ENCODE assay signal across 11 mouse cellular contexts in the genomic region with DNA sequence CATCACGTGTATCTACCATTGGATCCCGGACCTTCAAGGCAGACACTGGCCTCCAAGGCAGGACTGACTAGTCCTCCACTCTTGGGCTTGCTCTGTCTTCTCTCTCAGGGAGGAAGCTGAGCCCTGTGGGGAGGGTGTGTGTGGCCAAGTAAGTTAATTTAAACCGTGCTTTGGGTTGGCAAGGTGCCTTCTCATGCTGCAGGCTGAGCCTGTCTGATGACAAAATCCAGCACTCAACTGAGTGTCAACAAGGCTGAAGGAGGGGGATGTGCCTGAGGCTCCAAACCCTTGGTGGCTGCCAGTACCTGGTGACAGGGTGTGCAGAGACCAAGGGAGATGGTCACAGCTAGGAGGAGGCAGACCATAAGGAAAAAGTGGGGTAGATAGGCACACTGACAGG. TPM values are rescaled to one million over a fixed set of nuclear protein-coding genes. Genes with fewer than 3 reads are reported as not detected.
A peak's percentile ranks its signal among the peaks of the same experiment; 100 is the strongest.
DNase-seq lines count a peak whose midpoint lies in the region; ATAC-seq and TF ChIP-seq lines count a peak whose summit lies in the region.
"Had no signal": no experiment of that assay in that cellular context is flagged by ENCODE, and none has a peak within 500 bp of the region (broad histone marks: within the 10 kb centered on the region; RNA-seq: fewer than 3 reads in every experiment).

No protein-coding gene starts in this region.

- H3K4me1 ChIP-seq in lung, adult 2 months (ENCODE audit: control insufficient read depth, insufficient read depth, low read length) = no peaks in the 10 kb centered on the region
- H3K4me1 ChIP-seq in heart, postnatal 0 days (ENCODE audit: control insufficient read depth, insufficient read depth) = peaks cover 19% of the 10 kb centered on the region; the same call in 1 of the 2 replicates

- 49% methylated on average over 3 of the region's 3 CpGs for WGBS in lung, adult 2 months
- WGBS in heart, postnatal 0 days = 39% methylated on average over 3 of the region's 3 CpGs

- no peak overlapping the region for H3K4me3 ChIP-seq in lung, adult 2 months (replicated peaks; ENCODE audit: extremely low read depth, low read depth, low read length)
- H3K4me3 ChIP-seq in heart, postnatal 0 days (ENCODE audit: low read depth, low read length) = no peak overlapping the region
- H3K4me3 ChIP-seq: embryonic facial prominence, embryonic 15.5 days had no signal

- DNase-seq in frontal cortex, postnatal 25 days (ENCODE audit: low spot score in 2 of 2) = no peak
- peak; percentile 30 to 45 for DNase-seq in lung, adult 18-20 months
- no peak for DNase-seq in lung, adult 2 months
- peak; percentile 75 for DNase-seq in heart, postnatal 0 days (ENCODE audit: low spot score)
- peak; percentile 36 for DNase-seq in lung, postnatal 25 days (ENCODE audit: low spot score)
- DNase-seq in ovary, postnatal 10 days (ENCODE audit: low spot score) = no peak
- DNase-seq in c-Kit-positive CD71-positive TER-119-positive erythroid progenitor cells, embryonic 14.5 days (ENCODE audit: low spot score) = no peak
- DNase-seq: gastrocnemius, postnatal 10 days had no signal

- H3K9ac ChIP-seq in heart, postnatal 0 days (replicated peaks; ENCODE audit: low read depth, low read length) = no peak overlapping the region
- H3K9ac ChIP-seq: embryonic facial prominence, embryonic 15.5 days had no signal

- no peak for TF ChIP-seq CTCF in lung, adult 2 months (IDR thresholded peaks at IDR 0.05; ENCODE audit: insufficient read depth, low read length)
- peak; percentile 34 for TF ChIP-seq CTCF in heart, postnatal 0 days (IDR thresholded peaks at IDR 0.05; ENCODE audit: low read depth)

- peak; percentile 89; the same call in 1 of the 2 replicates for TF ChIP-seq EP300 in heart, postnatal 0 days (IDR thresholded peaks at IDR 0.05; ENCODE audit: low read depth)

- H3K4me2 ChIP-seq in heart, postnatal 0 days (ENCODE audit: low read depth, low read length) = no peak overlapping the region
- H3K4me2 ChIP-seq: embryonic facial prominence, embryonic 15.5 days had no signal

- no peak for TF ChIP-seq POLR2A in lung, adult 2 months (IDR thresholded peaks at IDR 0.05; ENCODE audit: borderline replicate concordance, extremely low read depth, low read depth, low read length)

- no peaks in the 10 kb centered on the region for H3K27me3 ChIP-seq in heart, postnatal 0 days (ENCODE audit: control insufficient read depth, insufficient read depth, low read length)

- no peak overlapping the region for H3K27ac ChIP-seq in heart, postnatal 0 days (ENCODE audit: low read depth)
- H3K27ac ChIP-seq: embryonic facial prominence, embryonic 15.5 days had no signal

- 0 out of 2 replicates have a peak, but pooled peaks have one; percentile 23 for ATAC-seq in frontal cortex, adult (ENCODE audit: low TSS enrichment)
- ATAC-seq in heart, postnatal 0 days (ENCODE audit: insufficient read depth, low read depth) = peak; percentile 87
- ATAC-seq: CD4-positive, CD25-positive, alpha-beta regulatory T cell, adult 4 months had no signal

- no peaks in the 10 kb centered on the region; the same call in 1 of the 2 replicates for H3K36me3 ChIP-seq in heart, postnatal 0 days (replicated peaks; ENCODE audit: control insufficient read depth, insufficient read depth, low read length)
- H3K36me3 ChIP-seq: embryonic facial prominence, embryonic 15.5 days had no signal

- no peaks in the 10 kb centered on the region for H3K9me3 ChIP-seq in heart, postnatal 0 days (replicated peaks; ENCODE audit: control insufficient read depth, low read length)
- H3K9me3 ChIP-seq: embryonic facial prominence, embryonic 15.5 days had no signal

RNA-seq across cellular contexts. Expression of gene Stc2, which starts 7.5 kb away (rescaled TPM):
- polyA plus RNA-seq in lung, adult 2 months (2012; rRNA removed) = 1.8 and 2.1 TPM in 2 replicates
- 5.3 and 5.5 TPM in 2 replicates for total RNA-seq in heart, postnatal 0 days (2014; rRNA removed; ENCODE audit: low replicate concordance)
- 2.4 and 2.7 TPM in 2 replicates for polyA plus RNA-seq in heart, postnatal 0 days (2015; fragmentation: Nextera tagmentation; extraction: Ambion mirVana)

Comparison
In these comparisons a context has a peak if more than half of its experiments do, and no peak if none do; other contexts are left out.
1. DNase-seq: peak in lung, adult 18-20 months (2 of 2), heart, postnatal 0 days (single experiment) and lung, postnatal 25 days (single experiment); none in frontal cortex, postnatal 25 days (0 of 2), lung, adult 2 months (single experiment), ovary, postnatal 10 days (single experiment) and c-Kit-positive CD71-positive TER-119-positive erythroid progenitor cells, embryonic 14.5 days (single experiment).